Mouse (Mus musculus) embryo, embryonic 11.5 days (tissue): ENCODE measurements around the gene Anxa9.
A peak's percentile ranks its signal among the peaks of the same experiment; 100 is the strongest.

Source experiments
- DNase-seq: peaks from one replicate; pipeline ENCODE4 v3.0.0-alpha.2; 2012; ENCODE audit warnings: low read depth, low spot score

Gene Anxa9

DNA sequence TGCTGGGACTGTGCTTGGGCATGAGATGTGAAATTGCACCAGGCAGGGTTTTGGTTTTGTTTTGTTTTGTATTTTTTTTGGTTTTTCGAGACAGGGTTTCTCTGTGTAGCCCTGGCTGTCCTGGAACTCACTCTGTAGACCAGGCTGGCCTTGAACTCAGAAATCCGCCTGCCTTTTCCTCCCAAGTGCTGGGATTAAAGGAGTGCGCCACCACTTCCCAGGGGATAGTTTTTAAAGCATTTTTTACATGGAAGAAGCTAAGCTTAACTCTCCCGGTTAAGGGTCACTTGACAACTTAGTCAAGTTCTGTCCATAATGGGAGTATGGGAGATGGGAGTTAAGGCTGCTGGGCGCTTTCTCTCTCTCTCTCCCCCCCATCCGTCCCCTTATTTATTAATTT is 7.1 kb upstream of the Anxa9 start:
- no peak for DNase-seq

DNA sequence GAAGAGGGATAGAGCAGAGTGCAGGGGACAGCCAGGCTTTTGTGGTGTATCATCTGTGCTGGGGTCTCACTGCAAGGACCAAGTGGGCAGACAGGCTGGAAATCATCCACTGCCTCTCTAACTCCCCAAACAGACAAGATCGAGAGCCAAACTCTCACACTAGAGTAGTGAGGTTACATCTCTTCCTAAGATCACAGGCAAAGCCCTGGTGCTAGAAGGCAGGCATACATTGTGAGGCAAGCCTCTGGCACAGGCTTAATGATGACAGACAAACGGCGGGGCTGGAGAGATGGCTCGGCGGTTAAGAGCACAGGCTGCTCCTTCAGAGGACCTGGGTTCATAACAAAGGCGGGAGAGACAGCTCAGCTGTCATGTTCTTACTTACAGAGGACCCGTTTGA is 6.5 kb upstream of the Anxa9 start:
- DNase-seq, result no peak

DNA sequence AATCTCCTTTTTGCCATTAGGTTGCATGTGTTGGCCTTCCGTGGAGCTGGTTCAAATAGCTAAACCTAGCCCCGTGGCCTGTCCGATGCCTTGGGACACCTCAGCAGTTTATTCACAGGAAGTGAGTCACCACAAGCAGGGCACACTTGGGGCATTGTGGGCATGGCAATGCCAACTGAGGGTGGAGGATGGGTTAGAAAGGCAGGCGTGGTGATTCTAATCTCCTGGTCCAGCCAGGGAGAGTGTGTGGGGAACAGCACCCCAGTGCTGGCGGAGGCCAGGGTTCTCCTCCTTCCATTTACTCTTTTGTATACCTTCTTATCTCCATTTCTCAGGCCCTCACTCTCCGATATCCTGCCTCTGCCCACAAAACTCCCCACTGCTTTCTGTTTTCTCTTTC is 5.6 kb upstream of the Anxa9 start:
- no peak for DNase-seq

DNA sequence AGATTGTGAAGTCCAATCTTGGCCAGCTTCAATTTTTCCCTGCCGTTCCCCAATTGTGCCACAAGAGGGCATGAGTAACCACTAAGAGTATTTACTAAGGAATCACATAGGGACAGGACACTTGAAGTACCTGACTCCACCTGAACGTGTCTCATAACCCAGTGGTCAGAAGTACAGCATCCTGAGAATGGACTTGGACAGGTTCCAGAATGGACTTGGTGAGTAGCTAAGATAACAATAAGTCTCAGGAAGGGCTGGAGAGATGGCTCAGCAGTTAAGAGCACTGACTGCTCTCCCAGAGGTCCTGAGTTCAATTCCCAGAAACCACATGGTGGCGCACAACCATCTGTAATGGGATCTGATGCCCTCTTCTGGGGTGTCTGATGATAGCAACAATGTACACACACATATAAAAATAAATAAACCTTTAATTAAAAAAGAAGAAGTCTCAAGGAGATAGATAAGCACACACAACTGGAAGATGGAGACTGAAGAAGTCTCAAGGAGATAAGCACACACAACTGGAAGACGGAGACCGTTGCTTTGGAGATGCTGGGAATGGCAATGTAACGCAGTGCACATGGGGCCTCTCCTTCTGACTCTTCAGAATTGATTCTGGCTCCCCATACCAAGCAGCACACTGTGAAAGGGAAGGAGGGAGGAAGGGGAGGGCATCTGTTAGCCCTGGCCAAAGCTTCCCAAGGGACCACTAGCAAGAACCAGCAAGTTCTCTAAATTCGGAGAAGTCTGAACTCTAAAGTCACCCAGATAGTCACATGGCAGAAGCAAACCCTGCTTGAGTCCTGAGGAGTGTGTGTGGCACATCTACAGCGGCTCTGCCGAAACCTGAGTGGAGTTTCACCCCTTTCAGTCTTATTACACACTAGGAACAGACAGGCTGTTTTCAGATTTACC is 4.2 kb upstream of the Anxa9 start:
- peak; percentile 56 for DNase-seq

DNA sequence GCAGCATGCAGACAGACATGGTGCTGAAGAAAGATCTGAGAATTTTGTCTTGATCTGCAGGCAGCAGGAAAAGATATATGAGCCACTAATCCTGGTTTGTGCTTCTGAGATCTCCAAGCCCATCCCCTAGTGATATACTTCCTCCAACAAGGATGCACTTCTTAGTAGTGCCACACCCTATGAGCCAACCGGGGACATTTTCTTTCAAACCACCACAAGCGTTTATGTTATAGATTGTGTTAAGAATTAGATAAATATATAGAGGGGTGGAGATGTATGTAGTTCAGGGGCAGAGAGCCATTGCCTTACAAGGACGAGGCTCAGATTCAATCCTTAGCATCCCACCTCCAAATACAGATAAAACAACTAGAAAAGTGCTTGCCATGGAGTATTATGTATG is 3.5 kb upstream of the Anxa9 start:
- DNase-seq, result no peak

DNA sequence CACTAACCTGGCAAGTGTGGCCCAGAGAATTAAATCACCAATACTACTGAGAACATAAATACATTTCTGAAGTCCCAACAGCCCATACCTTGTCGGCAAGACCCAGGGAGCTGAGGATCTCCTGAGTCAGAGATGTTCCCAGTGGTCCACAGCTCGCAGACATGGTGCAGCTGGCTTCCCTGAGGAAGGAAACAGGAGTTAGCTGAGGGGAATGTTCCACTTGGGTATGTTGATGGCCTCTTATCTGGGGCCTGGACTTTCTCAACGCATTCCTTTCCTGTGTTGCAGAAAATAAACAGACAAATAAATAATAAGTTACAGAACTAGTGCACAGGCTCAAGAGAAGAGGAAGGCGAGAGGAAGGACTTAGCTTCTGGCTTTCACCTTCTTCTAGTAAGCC is 732 bp downstream of the Anxa9 start:
- DNase-seq, result no peak

DNA sequence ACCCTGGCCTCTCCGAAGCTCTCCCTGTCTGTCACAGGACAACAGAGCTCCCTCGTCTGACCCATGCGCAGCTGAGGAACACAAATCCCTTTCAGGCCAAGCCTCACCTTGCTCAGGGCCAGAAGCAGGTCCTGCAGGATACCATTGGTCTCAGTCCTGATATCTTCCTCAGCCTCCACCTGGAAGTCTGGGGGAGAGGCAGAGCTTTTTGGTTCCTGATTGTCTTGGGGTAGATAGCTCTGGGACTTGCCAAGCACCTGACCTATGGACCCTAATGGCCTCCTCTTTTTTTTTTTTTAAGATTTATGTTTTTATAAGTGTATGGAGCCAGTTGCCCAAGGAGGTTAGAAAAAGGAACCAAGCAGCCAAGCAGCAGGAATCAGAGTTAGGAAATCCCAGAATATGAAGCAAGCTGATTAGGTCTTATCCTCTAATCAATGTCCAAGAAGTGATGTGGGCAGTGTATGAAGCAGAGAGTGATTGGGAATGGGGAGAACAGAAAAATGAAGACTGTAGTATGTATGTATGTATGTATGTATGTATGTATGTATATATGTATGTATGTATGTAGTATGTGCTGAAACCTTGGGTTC is 5.7 kb downstream of the Anxa9 start:
- no peak for DNase-seq

DNA sequence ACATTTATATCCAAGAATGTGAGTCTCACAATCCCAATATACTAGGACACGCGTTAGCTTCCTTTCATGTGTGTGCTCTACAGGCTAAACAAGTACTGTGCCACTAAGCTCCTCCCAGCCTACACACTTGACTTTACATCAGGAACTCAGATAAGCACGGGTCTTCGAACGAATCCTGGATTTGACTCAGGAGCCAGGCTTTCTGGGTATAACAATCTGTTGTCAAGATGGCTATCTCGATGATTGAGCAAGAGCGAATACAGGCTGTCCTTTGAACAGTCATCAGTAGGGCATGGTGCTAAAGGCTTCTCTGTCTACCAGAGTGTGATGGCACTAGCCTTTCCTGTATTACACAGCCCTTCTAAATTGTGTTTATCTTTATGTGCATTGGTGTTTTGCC is 9.0 kb downstream of the Anxa9 start:
- no peak for DNase-seq

DNA sequence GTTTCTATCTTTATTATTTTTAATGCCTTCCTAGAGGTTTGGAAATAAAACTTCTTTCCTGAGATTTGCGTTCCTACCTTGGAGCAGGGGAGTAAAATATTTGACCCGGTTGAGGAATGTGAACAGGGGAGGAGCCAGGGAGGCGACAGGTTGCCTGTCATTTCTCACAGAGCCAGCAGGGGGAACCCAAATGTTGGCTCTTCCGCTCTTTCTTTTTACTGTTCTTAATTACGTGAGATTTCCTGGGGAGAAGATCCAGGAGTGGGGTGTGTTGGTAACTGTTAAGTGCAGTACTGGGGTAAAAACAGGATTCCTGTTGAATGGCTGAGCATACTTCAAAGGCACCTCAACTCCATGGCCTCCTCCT is 10.9 kb downstream of the Anxa9 start:
- no peak for DNase-seq

DNA sequence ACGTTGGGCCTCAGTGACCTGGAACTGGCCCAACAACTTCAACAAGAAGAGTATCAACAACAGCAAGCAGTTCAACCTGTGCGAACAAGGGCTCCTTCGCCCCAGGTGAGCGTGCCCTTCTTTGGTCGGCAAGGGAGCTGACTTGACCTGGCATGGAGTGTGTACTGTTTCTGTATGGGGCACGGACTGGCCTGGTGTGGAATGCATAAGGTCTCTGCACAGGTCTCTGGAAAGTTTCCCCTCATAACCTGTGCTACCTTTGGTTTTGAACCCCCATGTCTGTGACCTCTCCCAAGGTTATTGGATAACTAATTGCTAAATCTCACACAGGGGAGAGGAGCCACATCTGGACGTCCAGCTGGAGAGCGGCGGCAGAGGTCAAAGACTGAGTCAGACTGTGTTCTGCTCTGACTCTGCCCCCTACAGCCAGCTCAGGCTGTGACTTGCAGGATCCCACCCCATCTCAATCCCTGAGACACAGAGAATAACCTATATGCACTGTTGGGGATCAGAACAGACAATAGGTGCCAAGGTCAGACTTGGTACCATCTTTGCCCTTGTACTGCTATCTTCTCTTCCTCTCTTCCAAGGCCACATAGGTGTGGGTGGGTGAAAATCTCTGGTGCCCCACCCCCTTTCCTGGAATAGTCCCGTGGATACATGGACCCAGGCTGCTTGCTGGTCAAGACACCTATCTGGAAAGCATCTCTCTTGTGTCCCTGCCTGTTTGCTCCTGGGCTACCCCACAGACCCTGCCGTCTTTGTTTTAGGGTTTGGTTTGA is 11.5 kb downstream of the Anxa9 start:
- DNase-seq, result no peak

DNA sequence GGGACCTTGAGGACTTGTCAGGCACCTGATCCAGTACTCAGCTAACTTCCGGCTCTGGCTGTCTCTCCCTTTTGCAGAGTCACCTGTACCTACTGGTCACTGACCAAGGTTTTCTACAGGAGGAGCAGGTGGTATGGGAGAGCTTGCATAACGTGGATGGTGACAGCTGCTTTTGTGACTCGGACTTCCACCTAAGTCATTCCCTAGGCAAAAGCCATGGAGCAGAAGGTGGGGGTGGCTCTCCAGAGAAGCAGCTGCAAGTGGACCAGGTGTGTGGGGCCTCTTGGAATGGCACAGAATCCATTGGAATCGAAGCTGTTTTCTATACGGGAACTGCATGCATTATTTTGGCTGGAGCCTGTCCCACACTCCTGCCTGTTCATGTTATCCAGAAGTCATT is 12.3 kb downstream of the Anxa9 start:
- DNase-seq, result no peak

DNA sequence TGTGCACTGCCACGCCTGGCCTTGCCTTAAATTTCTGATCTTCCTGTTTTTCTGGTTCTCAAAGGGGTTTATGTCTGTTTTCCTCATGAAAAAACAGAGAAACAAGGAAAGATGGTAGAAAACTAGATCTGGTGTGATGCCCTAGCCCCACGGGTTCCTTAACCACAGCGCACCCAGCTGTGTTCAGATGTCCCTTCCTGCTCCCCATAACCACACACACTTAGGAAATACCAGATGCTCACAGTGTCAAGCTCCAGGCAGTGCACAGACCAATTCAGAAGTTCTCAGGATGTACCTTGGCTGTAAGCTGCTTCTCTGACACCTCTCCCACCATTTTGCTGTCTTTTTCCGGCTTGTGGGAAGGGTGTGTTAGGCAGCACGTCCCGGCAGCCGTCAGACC is 12.7 kb downstream of the Anxa9 start:
- DNase-seq, result no peak

DNA sequence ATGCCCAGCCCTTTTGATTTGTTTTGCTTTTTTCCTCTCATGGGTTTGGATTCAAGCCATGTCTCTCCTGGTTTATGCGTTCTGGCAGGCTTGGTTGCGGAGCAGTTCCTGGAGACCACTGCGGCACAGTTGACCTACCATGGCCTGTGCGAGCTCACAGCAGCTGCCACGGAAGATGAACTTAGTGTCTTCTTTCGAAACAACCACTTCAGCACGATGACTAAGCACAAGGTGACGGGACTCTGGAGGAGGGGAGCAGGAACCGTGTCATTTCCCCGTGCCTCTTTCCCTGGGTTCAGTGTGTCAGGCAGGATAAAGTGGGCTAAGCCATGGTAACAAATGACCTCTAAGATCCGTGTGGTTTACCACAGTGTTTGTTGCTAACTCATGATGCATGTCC is 13.4 kb downstream of the Anxa9 start:
- no peak for DNase-seq

DNA sequence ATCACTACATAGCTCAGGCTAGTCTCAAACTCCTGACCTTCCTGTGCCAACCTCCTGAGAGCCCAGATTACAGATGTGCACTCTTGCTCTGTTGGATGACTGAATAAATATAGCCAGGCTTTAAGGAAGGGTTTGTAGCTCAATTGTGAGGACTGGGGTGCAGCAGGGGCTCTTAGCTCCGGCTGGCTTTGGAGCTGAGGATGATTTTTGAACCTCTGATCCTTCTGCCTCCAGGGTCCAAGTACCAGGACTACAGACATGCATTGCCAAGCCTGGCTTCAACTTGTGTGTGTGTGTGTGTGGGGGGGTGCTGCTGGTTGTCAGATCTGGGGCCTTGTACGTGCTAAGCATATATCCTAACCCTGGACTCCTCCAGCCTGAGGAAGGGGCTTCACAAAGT is 14.1 kb downstream of the Anxa9 start:
- no peak for DNase-seq

DNA sequence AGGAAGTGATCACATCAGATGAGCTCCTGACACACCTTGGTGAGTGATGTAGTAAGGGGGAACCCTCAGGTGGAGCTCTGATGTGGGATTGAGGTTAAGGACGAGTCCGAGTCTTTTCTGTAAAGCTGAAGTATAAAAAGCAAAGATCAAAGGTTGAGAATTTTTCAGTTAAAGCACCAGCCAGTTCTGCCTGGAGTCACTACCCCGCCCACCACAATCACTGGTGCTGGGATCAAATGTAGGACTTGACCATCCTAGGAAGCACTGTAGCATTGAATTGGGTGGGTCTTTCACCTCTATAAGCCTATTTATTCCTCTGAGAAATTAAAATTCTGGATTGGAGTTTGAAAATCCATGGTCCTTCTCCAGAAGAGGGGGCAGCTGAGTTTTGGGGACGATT is 15.9 kb downstream of the Anxa9 start:
- DNase-seq, result no peak

DNA sequence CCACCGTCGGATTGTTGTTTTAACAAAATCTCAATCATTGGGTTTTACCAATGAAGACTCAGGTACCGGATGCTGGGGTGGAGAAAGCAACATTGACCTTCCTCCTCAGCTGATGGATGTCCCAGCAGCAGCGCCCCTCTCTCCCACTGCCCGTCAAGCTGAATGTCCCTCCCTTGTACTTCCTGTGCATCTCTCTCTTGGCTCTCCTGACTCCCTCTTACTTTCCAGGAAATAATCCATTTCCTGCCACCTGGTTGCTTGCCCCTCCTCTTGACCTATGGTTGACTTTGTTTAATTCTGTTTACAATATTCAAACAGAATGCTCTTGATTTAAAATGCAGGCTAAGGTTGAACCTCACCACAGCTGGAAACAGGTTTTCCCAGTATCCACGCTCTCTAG is 16.8 kb downstream of the Anxa9 start:
- no peak for DNase-seq

DNA sequence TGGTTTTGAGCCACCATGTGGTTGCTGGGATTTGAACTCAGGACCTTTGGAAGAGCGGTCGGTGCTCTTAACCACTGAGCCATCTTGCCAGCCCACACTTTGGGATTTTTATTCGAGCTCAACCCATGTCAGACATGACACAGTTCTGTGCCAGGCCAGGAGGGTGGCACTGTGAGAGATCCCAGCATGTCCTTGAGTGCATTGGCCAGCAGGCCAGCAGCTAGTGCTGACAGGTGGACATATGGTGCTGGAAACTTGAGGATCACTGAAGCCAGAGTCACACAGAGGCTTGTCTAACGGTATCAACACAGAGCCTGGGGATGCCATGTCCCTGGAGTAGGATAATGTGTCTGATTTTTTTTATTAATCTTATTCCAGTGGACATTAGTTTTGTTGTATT is 17.6 kb downstream of the Anxa9 start:
- DNase-seq, result no peak

DNA sequence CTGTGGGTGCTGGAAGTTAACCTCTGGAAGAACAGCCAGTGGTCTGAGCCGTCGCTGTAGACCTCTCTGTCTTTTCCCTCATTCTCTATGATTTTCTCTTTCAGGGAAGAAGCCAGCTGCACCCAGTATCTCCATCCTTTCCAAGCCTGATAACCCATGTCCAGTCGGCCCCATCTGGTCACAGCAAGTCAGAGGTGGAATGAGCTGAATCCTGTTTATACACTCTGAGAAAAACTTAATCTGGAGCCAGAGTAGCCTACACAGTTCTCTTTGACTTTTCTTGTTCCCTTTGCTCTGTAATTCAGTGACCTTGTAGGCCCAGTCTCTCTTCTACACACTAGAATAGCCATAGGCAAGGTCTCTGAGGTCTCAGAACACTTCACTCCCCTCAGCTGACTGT is 19.4 kb downstream of the Anxa9 start:
- DNase-seq, result no peak

DNA sequence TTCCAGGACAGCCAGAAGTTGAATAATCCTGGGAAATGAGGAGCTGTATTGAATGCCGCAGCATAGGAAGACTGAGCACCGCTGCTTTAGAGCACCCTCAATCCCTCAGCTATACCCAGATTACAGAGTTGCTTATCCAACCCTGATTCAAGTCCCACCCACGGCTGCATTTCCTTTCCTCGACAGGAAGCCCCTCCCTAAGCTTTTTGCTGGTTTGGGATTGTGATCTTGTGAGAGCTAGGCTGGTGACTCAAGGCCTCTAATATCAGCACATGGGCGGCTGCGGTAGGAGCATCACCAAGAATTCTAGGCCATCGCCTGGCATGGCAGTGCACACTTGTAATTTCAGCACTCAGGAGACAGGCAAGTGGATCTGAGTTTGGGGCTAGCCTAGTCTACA is 20.5 kb downstream of the Anxa9 start:
- no peak for DNase-seq

DNA sequence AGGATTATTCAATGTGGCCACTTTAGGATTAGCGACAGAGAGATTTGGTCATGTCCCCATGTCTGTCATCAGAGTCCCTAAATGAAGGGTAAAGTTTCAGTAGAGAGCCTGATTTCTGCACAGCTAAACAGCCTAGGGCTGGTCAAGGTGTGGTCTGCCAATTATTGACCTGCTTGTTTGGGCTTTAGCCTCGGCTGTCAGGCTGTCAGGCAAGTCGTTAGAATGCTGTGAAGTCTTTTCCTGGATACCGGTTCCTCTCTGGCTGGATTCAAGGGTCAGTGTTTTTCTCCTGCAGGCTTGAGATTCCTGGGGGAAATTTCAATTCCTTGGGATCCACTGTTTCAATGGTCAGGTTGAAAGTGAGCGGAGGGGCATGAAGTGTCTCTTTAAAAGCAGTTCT is 21.0 kb downstream of the Anxa9 start:
- no peak for DNase-seq

DNA sequence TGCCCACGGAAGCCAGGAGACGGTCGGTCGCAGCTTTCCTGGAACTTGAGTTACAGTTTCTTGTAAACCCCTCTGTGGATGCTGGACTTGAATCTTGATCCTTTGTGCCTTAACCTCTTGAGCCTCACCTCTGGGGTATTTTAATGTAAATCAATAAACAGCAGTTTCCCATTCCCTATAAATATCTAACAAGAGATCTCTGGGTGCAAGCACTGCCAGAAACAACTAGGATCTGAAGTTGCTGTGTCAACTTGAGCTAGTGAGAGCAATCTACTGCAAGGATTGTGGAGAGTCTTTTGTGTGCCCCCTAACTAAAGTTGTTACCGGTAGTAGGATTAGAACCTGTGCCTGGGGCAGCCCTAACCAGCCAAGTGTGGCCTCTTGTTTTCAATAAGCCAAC is 21.6 kb downstream of the Anxa9 start:
- no peak for DNase-seq

DNA sequence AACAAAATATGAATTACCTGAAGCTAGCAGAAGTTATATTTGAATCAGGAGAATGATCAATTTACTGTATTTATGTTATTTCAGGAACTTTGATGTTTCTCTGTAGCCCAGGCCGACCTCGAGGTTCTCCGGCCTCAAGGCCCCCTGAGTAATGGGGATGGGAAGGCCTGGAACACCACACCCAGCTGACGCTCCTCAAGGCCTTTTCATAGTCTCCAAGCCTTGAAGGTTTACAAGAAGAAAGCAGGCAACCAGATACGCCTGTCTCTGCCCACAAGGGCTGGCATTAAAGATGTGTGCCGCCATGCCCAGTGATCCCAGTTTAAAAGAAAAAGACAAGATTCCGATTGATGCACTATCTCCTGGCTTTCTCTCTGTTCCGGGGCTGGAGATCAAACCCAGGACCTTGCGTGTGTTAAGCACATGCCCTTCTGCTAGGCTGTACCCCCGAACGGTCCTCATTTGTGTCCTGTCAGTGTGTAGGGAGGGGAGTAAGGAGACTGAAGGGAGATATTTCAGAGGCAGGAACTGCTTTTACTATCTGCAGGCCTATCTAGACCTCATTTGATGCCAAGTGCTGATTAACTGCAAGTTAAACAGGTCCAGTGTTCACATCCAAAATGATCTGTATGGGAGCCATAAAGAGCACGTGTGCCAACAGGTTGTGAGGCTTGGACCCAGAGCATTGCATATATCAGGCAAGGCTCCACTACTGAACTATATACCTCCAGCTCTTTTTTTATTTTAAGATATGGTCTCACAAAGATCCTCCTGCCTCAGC is 22.3 kb downstream of the Anxa9 start:
- no peak for DNase-seq
